Mouse (Mus musculus) lung, postnatal 14 days (tissue): ENCODE data around the gene Eras.
A peak's percentile ranks its signal among the peaks of the same experiment; 100 is the strongest.
"Not testable (repeated sequence)": the region's sequence is repeated elsewhere in the genome, so short reads cannot be mapped to it uniquely, and the experiment has no call there.

Source experiments
- DNase-seq: peaks from one replicate; pipeline ENCODE4 v3.0.0; 2021

The Eras gene

GRCm38 (mm10) chrX:7928270-7928790 lies at the start of gene Eras:
TSS of gene Eras (minus strand) at chrX:7928607.
- no peak for DNase-seq

GRCm38 (mm10) chrX:7977892-7978291 lies 49.5 kb upstream of the Eras start, which contains the start of gene Gata1:
TSS of gene Gata1 (minus strand) at chrX:7978071.
- no peak for DNase-seq

GRCm38 (mm10) chrX:7971292-7971691 lies 42.9 kb upstream of the Eras start:
- DNase-seq, result no peak

DNA sequence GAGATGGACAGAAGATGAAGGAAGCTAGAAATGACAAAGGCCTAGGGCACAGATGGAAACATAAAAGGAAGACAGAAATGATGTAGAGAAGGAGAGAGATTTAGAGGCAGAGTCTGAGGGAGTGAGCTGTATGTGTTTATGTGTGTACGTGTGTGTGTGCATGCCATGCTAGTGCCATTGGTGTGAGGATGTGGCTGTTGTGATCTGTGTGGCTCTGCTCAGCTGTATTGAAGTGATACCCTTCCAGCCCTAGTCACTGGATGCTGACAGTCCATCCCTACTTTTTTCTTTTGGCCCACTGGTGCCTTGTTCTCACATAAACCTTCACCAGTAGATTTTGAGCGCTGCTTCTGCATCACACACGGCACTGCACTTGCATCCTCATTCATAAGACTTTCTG lies 40.5 kb upstream of the Eras start:
- DNase-seq, result no peak

DNA sequence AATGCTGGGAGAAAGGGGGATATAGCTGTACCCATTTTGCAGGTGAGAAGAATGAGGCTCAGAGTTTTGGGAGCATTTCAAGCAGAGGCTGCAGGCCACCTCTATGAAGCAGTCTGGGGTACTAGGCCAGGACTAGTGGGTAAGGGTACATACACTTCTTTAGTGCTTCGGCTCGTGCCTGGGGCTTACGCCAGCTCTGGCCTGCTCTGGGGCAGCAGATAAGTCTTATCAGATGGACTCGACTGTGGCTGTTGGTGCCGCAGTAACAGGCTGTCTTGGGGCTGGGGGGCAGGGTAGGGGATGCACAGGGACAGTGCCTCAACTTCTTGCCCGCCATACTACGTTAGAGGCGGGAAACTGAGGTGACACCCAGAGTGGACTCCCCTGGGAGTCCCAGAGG lies 39.8 kb upstream of the Eras start:
- DNase-seq, result no peak

DNA sequence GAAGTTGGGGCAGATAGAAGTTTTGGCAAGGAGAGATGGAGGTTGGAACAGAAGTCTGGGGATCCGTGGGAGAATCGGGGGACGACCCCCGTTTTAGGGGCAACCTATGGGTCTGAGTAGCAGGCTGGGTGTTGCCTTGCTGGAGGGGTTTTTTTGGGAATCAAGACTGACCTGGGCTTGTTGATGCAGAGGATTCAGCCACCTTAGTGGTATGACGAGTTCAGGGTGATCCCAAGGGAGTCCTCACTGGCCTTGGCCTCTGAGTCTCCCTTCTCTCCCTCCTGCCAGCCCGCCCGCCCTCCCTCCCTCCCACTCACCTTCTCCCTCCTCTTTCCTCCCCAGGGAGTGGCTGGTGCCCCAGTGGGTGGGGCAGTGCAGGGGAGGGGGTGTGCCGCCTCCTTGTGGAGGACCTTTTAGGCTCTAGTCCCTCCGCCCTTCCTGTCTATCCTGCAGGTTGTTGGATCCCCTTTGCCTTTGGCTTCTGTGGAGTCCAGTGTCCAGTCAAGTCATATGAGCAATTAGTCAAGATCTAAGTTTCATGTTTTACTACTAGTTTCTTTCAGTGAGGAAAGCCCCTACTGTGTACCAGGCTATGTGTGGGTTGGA lies 39.3 kb upstream of the Eras start:
- DNase-seq, result no peak

DNA sequence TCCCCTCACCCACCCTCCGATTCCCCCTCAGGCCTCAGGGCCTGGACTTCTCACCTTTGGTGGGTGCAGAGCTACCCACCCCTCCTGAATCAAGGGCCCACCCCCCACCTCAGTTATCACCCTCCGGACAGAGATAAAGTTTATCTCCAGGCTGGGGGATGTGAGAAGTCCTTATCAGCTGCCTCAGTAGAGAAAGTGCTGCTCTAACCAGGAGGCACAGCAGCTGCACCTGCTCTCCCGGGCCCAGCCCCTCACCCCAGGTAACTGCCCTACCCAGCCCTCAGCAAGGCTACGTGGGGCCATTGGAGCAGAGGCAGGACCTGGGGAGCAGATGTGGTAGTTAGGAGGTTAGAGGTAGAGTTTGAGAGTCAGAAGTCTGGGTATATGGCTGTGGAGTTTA lies 37.8 kb upstream of the Eras start:
- no peak for DNase-seq

DNA sequence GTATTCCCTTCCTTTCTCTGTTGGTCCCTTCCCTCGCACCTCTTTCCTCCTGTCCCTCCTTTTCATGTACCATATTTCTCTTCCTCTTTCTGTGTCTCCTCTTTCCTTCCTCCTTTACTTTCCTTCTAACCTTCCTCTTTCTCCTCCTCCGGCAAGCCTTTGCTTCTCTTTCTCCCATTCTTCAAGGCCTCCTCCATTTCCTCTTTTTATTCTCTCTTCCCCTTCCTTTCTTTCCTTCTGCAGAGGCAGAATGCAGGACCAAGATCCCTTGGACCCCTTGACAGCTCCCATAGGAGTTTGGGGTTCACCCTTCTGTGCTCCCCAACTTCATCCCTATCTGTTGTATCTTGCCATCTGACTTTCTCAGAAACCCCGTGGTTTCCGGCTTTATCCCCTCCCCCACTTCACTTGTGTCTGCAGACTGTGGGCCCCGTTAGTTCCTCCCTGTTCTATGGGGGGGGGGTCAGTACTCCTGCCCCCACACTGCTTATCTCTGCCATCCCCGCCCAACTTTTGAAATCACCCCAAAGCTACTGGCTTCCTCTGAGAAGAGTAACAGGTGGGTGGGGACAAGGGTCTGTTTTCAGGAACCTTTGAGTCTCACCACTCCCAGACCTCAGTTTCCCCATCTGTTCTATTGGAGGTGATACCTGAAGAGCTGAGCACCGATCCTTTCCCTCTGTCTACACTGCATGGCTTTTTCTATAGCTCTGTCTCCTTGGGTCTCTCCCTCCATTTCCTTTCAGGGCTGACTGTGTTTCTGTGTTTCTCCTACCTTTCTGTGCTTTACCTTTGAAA lies 35.6 kb upstream of the Eras start:
- no peak for DNase-seq

DNA sequence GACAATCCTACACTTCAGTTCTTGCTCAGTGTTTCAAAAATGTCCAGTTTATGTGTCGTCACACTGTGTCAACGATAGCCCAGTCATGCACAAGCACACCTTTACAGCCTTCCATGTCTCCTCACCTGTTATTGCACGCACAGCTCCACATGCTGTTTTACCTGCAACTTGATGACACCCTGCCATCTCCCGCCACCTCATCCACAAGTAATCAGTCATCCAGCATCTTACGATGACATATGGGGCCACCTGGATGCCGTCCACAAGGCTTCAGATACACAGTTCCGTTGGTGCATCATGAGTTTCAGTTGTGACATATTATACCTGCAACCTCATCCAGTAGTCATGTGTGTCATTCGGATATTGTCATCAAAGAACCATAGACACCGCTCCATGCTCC lies 30.5 kb upstream of the Eras start:
- no peak for DNase-seq

DNA sequence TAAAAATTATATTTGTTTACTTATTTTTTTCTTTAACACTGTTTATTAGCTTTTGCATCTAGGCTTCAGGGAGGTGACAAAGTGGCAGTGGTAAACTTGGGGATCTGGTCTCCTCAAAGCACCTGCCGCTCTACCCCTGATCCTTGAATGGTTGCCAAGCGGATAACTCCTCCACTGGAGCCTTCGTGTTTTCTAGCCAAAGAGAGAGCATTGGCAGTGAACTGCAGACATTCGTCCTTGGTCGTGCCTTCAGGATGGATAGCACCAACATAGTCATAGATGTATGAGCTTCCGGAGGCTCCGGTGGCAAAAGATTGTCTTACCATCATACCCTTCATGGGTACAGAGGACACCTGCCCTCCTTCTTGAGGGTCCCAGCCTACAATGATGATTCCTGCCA lies 21.7 kb upstream of the Eras start:
- no peak for DNase-seq

DNA sequence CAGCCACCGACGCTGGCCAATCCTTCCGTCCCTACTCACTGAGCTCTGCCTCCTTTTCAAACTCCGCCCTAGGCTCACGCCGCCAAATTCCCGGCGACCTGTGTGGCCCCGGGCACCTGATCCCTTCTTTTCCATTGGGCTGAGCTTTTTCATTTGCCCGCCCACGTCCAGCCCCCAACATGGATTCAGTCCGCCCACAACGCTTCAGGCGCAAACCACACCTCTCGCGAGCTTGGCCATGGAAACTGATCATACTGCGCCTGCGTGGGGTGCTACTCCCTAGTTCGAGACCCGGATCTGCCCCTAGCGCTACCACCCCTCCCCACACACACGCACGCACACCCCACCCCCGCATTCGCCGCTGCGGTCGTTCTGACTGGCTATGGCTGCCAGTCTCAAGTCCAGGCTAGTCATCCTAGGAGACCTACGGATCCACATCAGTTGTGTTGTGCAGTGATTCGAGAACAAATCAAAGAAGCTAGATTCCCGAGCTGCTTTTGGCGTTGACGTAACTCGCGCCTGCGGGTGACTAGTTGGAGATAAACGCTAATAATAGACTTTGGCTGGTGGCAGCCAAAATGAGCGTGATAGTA lies 19.6 kb upstream of the Eras start:
- DNase-seq, result peak; percentile 90

GRCm38 (mm10) chrX:7947108-7947899 lies 18.9 kb upstream of the Eras start, which contains the start of gene Hdac6:
TSS of gene Hdac6 (minus strand) at chrX:7947889.
- no peak for DNase-seq

GRCm38 (mm10) chrX:7945618-7946017 lies 17.2 kb upstream of the Eras start:
- no peak for DNase-seq

- DNase-seq, result no peak
Observed at GRCm38 (mm10) chrX:7937667-7938066, 9.3 kb upstream of the Eras start.

- DNase-seq, result no peak
Observed at GRCm38 (mm10) chrX:7936874-7937273, 8.5 kb upstream of the Eras start.

- DNase-seq, result no peak
Observed at GRCm38 (mm10) chrX:7927116-7927515, 1.3 kb downstream of the Eras start.

GRCm38 (mm10) chrX:7926266-7926665 lies 2.1 kb downstream of the Eras start:
- DNase-seq, result no peak

DNA sequence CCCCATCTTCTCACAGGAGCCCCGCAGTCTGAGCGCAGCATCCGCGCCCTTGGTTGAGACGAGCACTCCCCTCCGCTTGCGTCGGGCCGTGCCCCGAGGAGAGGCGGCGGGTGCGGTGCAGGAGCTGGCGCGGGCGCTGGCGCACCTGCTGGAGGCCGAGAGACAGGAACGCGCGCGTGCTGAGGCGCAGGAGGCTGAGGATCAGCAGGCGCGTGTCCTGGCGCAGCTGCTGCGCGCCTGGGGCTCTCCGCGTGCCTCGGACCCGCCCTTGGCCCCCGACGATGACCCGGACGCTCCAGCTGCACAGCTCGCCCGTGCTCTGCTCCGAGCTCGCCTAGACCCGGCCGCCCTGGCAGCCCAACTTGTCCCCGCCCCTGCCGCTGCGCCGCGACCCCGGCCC lies 6.4 kb downstream of the Eras start:
- DNase-seq, result no peak

DNA sequence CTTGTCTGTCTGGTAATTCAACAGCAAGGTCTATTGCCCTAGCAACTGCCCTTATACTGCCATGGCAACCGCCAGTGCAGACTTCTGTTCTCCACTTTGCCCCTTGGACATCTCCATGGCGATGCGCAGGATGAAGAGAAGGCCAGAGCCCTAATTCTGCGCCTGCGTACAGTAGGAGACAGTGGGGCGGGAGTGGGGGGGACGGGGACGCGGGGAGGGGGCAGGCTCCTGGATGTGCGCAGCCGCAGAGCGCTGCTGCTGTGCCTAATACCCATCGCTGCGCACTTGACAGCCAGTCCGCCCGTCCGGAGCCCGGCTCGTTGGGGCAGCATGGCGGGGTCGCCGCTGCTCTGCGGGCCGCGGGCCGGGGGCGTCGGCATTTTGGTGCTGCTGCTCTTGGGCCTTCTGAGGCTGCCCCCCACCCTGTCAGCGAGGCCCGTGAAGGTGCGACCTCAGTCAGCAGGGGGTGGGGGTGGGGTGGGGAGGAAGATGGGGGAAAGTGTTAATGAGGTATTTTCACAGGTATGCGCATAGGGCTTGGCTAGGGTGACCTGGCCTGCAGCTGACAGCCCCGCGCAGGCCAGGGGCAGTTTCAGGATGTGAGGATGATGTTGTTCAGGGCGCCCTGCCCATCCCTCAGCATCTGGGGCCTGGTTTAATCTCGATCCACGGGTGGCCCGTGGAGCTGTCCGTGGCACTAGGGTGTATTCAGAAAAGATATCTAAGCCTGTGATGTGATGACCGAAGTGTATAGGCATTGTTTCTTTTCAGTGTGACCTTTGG lies 8.6 kb downstream of the Eras start, which contains the start of gene Pcsk1n:
Gene Pcsk1n, plus strand, starts transcription at position 222 of the 783 bp plus-strand sequence.
- DNase-seq, result no peak

DNA sequence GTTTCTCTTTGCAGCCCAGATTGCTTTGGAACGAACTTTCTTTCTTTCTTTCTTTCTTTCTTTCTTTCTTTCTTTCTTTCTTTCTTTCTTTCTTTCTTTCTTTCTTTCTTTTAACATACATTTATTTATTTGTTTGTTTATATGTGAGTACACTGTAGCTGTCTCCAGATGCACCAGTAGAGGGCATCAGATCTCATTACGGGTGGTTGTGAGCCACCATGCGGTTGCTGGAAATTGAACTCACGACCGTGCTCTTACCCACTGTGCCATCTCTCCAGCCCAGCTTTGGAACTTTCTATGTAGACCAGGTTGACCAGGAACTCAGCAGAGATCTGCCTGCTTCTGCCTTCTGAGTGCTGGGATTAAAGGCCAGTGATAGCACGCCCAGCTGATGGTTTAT lies 10.4 kb downstream of the Eras start:
- not testable (repeated sequence) for DNase-seq

DNA sequence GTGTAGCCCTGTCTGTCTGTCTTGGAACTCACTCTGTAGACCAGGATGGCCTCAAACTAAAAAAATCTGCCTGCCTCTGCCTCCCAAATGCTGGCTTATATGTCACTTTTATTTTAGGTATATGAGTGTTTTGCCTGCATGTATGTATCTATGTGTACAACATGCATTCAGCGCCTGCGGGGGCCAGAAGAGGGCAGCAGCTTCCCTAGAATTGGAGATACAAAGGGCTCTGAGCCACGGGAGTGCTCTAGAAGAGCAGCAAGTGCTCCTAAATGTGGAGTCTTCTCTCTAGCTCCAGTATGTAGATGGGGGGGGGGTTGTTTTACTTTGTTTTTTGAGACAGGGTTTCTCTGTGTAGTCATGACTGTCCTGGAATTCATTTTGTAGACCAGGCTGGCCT lies 12.7 kb downstream of the Eras start:
- peak; percentile 18 for DNase-seq

- no peak for DNase-seq
Observed at GRCm38 (mm10) chrX:7910473-7910872, 17.9 kb downstream of the Eras start.
